Mouse (Mus musculus) midbrain, embryonic 10.5 days (tissue): Measurements from ENCODE around the gene Ypel3. TPM values are rescaled to one million over a fixed set of nuclear protein-coding genes. Genes with fewer than 3 reads are reported as not detected.

Experiments
- DNase-seq: peaks from one replicate; pipeline ENCODE4 v3.0.0-alpha.2; 2017; ENCODE audit warnings: low spot score
- H3K27ac ChIP-seq: fragments of 300-500 bp; sonication (generic); replicated peaks from 2 replicates; pipeline ENCODE4 v1.5.1; 2016; ENCODE audit warnings: mild to moderate bottlenecking
- H3K27me3 ChIP-seq: fragments of 300-500 bp; sonication (generic); 2 replicates; pipeline ENCODE4 v1.6.1; 2016; ENCODE audit warnings: low read depth, mild to moderate bottlenecking; ENCODE audit not compliant: poor library complexity, severe bottlenecking
- H3K36me3 ChIP-seq: fragments of 300-500 bp; sonication (generic); 2 replicates; pipeline ENCODE4 v1.6.1; 2016; ENCODE audit warnings: mild to moderate bottlenecking, moderate library complexity
- H3K4me1 ChIP-seq: fragments of 300-500 bp; sonication (generic); 2 replicates; pipeline ENCODE4 v1.6.1; 2016
- H3K4me3 ChIP-seq: fragments of 300-500 bp; sonication (generic); 2 replicates; pipeline ENCODE4 v1.5.1; 2016; ENCODE audit warnings: mild to moderate bottlenecking, moderate library complexity
- H3K9me3 ChIP-seq: fragments of 300-500 bp; sonication (generic); replicated peaks from 2 replicates; pipeline ENCODE4 v1.6.1; 2016; ENCODE audit warnings: mild to moderate bottlenecking
- WGBS: fragments of 180-500 bp; shearing (Covaris S2); methylation state at CpG from one replicate; pipeline ENCODE4 v1.1.7; 2016; 5-methylcytosine and 5-hydroxymethylcytosine counted together
- polyA plus RNA-seq: library from polyadenylated mRNA; unstranded; fragments of >200 nt; fragmentation: Nextera tagmentation; extraction: Ambion mirVana; gene quantifications from 2 replicates; pipeline ENCODE4 v1.2.1, GENCODE M21; 2016

Gene Ypel3
- polyA plus RNA-seq, 1 experiment from 2014 or later: 41.0 TPM

GRCm38 (mm10) chr7:126754866-126755265, 21.9 kb upstream of the Ypel3 start:
- peak; percentile 81 for DNase-seq
- Histone ChIP-seq H3K27me3 (no peaks in the 10 kb centered on the region), H3K9me3 (no peaks in the 10 kb centered on the region), H3K36me3 (no peaks in the 10 kb centered on the region), H3K4me3 (0 out of 2 replicates have a peak overlapping the region, but pooled peaks have one; percentile 12), H3K27ac (peak overlapping the region; percentile 76), H3K4me1 (peaks cover 18% of the 10 kb centered on the region)
- WGBS: 2% methylated on average over 9 of the region's 9 CpGs

GRCm38 (mm10) chr7:126758539-126758938, 18.2 kb upstream of the Ypel3 start:
- H3K4me3 ChIP-seq: peak overlapping the region; percentile 80; the same call in 1 of the 2 replicates
- H3K4me1 ChIP-seq: peaks cover 48% of the 10 kb centered on the region
- peak overlapping the region; percentile 95 for H3K27ac ChIP-seq
- H3K9me3 ChIP-seq: no peaks in the 10 kb centered on the region
- peaks cover 23% of the 10 kb centered on the region for H3K36me3 ChIP-seq
- 73% methylated on average over 7 of the region's 7 CpGs for WGBS
- DNase-seq: no peak
- no peaks in the 10 kb centered on the region for H3K27me3 ChIP-seq

DNA sequence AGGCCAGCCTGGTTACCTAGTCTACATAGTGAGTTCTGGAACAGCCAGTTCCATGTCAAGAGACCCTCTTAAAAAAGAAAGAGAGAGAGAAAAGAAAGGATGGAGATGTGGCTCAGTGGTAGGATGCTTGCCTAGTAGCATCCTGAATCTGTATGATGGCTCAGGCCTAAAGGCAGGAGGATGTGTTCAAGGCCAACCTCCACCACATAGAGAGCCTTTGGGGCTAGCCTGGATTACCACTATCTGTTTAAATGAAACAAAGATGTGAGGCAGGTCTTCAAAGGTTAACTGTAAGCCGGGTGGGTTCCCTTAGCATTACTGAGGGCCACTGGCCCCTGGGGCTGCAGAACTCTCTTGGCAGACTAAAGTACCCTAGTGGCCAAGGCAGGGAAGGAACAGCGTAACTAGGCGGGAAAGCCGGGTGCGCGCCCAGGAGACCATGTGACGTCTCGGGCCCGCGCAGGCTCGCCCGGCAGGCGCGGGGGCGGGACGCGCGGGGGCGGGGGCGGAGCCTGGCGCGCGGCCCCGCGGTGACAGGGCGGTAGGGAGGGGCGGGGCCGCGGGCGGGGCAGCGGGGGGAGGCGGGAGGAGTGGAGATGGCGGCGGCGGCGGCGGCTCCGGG, 17.6 kb upstream of the Ypel3 start, which contains the start of gene Mapk3:
Mapk3 (plus strand) TSS at position 552 of the 622 bp plus-strand sequence.
- Histone ChIP-seq H3K4me3 (peak within 1 kb of the TSS; percentile 80), H3K9me3 (no peaks in the 10 kb centered on the region), H3K27ac (peak within 1 kb of the TSS; percentile 95), H3K27me3 (no peaks in the 10 kb centered on the region), H3K4me1 (peaks cover 48% of the 10 kb centered on the region), H3K36me3 (peaks cover 29% of the 10 kb centered on the region)
- under 1% methylated on average over 15 of the region's 38 CpGs for WGBS
- DNase-seq: peak; percentile 92

DNA sequence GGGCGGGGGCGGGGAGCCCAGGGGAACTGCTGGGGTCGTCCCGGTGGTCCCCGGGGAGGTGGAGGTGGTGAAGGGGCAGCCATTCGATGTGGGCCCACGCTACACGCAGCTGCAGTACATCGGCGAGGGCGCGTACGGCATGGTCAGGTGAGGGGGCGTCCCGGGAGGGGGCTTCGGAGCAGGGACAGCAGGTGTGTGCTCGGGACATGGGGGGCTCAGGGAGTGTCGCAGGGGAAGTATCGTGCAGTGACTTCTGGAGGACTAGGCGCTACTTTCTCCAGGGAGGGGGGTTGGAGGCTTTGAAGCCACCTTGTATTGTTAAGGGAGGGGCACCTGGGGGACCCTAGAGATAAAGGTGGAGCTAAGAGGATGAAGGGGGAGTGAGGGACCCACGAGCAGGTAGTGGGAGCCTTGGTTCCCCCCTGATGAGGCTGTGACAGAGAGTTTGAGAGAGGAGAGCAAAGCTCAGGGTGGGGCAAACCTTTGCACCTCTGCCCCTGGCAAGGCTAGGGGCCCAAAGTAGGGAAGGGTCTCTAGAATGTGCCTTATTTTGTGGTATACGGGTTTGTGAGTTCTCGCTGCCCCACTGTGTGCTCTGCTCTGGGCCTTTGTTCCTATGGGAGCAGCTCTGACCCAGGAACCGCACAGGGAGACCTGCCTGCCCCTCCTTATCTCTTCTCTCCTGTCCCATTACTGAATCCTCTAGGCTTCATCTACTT, 16.9 kb upstream of the Ypel3 start:
- H3K9me3 ChIP-seq: no peaks in the 10 kb centered on the region
- H3K4me3 ChIP-seq: peak overlapping the region; percentile 80
- no peaks in the 10 kb centered on the region for H3K27me3 ChIP-seq
- H3K27ac ChIP-seq: peak overlapping the region; percentile 95
- H3K36me3 ChIP-seq: peaks cover 36% of the 10 kb centered on the region
- peaks cover 42% of the 10 kb centered on the region for H3K4me1 ChIP-seq
- no peak for DNase-seq
- under 1% methylated on average over 23 of the region's 24 CpGs for WGBS

GRCm38 (mm10) chr7:126760391-126760802, 16.4 kb upstream of the Ypel3 start:
- peak overlapping the region; percentile 95 for H3K27ac ChIP-seq
- H3K4me1 ChIP-seq: peaks cover 37% of the 10 kb centered on the region
- no peaks in the 10 kb centered on the region for H3K27me3 ChIP-seq
- 24% methylated on average over 3 of the region's 3 CpGs for WGBS
- H3K4me3 ChIP-seq: peak overlapping the region; percentile 80
- no peaks in the 10 kb centered on the region for H3K9me3 ChIP-seq
- peaks cover 42% of the 10 kb centered on the region for H3K36me3 ChIP-seq
- peak; percentile 41 for DNase-seq

- WGBS: 81% methylated on average over 4 of the region's 4 CpGs
- no peak for DNase-seq
- Histone ChIP-seq H3K36me3 (peaks cover 47% of the 10 kb centered on the region), H3K9me3 (no peaks in the 10 kb centered on the region), H3K4me3 (peak overlapping the region; percentile 80), H3K27ac (peak overlapping the region; percentile 95), H3K4me1 (peaks cover 37% of the 10 kb centered on the region), H3K27me3 (no peaks in the 10 kb centered on the region)
Observed at GRCm38 (mm10) chr7:126760956-126761355, 15.8 kb upstream of the Ypel3 start.

DNA sequence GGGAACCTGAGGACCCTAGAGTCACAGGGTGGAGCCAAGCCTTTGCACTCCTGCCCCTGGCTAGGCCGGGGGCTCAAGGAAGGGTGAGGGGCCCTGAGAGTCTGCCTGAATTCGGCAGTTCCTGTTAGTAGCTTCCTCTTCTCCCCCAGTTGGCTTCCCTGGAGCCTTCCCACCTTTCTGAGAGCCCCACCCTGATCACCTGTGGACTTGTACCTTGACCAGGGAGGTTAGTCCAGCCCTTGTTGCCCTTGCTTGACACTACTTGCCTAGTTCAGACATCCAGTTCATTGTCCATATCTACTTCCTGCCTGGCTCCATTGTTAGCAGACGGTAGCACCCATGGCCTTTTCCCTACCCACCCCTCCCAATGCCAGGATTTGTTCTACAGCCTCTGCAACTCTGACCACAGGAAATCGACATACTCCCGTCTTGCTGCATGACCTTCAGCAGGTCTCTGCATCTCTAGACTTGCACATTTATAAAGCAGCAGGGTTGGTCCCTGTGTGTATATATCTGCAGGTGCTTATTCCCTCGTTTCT, 15.2 kb upstream of the Ypel3 start:
- no peaks in the 10 kb centered on the region for H3K9me3 ChIP-seq
- peaks cover 54% of the 10 kb centered on the region for H3K36me3 ChIP-seq
- DNase-seq: no peak
- H3K4me1 ChIP-seq: peaks cover 37% of the 10 kb centered on the region
- H3K27ac ChIP-seq: peak overlapping the region; percentile 95; the same call in 1 of the 2 replicates
- WGBS: 84% methylated on average over 6 of the region's 6 CpGs
- no peaks in the 10 kb centered on the region for H3K27me3 ChIP-seq
- peak overlapping the region; percentile 80; the same call in 1 of the 2 replicates for H3K4me3 ChIP-seq

DNA sequence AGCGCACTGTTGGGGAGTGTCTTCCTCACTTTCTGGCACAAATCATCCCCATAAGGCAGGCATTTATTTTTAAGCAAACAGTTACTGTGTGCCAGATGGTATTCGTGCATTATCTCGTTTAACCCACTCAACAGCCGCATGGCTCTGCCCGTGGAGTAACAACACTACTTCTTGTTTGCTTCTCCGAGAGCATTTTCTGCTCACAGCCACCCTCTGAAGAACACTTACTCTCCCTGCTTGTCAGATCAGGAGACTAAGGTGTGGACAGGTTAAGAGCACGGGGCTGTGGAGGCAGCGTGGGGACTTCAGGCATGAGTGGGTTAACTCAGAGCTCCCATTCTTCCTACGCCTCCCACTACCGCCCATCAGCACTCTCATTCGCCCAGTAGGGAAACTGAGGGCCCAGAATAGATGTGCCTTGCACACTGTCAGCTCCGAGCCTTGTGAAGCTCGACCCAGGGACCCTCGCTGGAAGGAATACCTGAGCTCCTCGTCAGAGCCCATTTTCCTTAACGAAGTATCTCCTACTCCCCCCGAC, 14.2 kb upstream of the Ypel3 start:
- peak overlapping the region; percentile 2; the same call in 1 of the 2 replicates for H3K4me3 ChIP-seq
- no peaks in the 10 kb centered on the region for H3K9me3 ChIP-seq
- no peak for DNase-seq
- H3K4me1 ChIP-seq: peaks cover 37% of the 10 kb centered on the region
- peaks cover 63% of the 10 kb centered on the region for H3K36me3 ChIP-seq
- H3K27me3 ChIP-seq: no peaks in the 10 kb centered on the region
- H3K27ac ChIP-seq: 0 out of 2 replicates have a peak overlapping the region, but pooled peaks have one; percentile 0
- 81% methylated on average over 17 of the region's 17 CpGs for WGBS

- peaks cover 23% of the 10 kb centered on the region for H3K4me1 ChIP-seq
Observed at GRCm38 (mm10) chr7:126765540-126765939, 11.2 kb upstream of the Ypel3 start.

GRCm38 (mm10) chr7:126766201-126766600, 10.6 kb upstream of the Ypel3 start, which contains the start of gene Gdpd3:
Gene Gdpd3 (plus strand): TSS chr7:126766334.
- peaks cover 97% of the 10 kb centered on the region for H3K36me3 ChIP-seq
- no peaks in the 10 kb centered on the region for H3K9me3 ChIP-seq
- no peak within 1 kb of the TSS for H3K27ac ChIP-seq
- H3K4me3 ChIP-seq: no peak within 1 kb of the TSS
- 93% methylated on average over 16 of the region's 16 CpGs for WGBS
- DNase-seq: no peak
- peaks cover 16% of the 10 kb centered on the region for H3K4me1 ChIP-seq
- H3K27me3 ChIP-seq: no peaks in the 10 kb centered on the region

More at GRCm38 (mm10) chr7:126765540-126765939, 11.2 kb upstream of the Ypel3 start:
- WGBS: 89% methylated on average over 9 of the region's 9 CpGs
- H3K9me3 ChIP-seq: no peaks in the 10 kb centered on the region
- no peak overlapping the region for H3K4me3 ChIP-seq
- no peaks in the 10 kb centered on the region for H3K27me3 ChIP-seq
- DNase-seq: no peak
- H3K36me3 ChIP-seq: peaks cover 93% of the 10 kb centered on the region
- H3K27ac ChIP-seq: no peak overlapping the region

DNA sequence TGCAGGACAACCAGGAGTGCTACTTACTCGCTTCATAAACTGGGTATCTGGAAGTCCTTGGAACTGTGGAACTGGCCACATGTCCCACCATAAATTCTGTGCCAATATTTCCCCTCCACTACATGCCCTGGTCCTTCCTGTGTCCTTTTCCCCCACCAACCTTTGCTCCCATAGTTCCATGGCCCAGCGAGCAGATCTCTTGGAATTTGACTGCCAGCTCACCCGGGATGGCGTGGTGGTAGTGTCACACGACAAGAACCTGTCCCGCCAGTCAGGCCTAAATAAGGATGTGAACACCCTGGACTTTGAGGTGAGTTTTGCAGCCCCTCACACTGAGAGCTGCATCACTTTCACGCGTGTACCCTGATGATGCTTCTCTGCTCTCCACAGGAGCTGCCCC, 9.8 kb upstream of the Ypel3 start:
- WGBS: 94% methylated on average over 8 of the region's 8 CpGs
- no peaks in the 10 kb centered on the region for H3K9me3 ChIP-seq

GRCm38 (mm10) chr7:126770784-126771183, 6.0 kb upstream of the Ypel3 start:
- Histone ChIP-seq H3K4me3 (no peak overlapping the region), H3K4me1 (peaks cover 5% of the 10 kb centered on the region), H3K36me3 (peaks cover 69% of the 10 kb centered on the region), H3K27me3 (no peaks in the 10 kb centered on the region), H3K27ac (no peak overlapping the region), H3K9me3 (no peaks in the 10 kb centered on the region)
- DNase-seq: no peak
- WGBS: 91% methylated on average over 12 of the region's 12 CpGs

More for the DNA sequence above, 9.8 kb upstream of the Ypel3 start:
- no peak overlapping the region for H3K4me3 ChIP-seq
- peaks cover 9% of the 10 kb centered on the region for H3K4me1 ChIP-seq
- peaks cover 90% of the 10 kb centered on the region for H3K36me3 ChIP-seq
- H3K27me3 ChIP-seq: no peaks in the 10 kb centered on the region
- DNase-seq: no peak
- no peak overlapping the region for H3K27ac ChIP-seq
